Mouse (Mus musculus): ENCODE data around the gene Il1rapl2. TPM values are rescaled to one million over a fixed set of nuclear protein-coding genes. Genes with fewer than 3 reads are reported as not detected.
"Not testable (repeated sequence)": the region's sequence is repeated elsewhere in the genome, so short reads cannot be mapped to it uniquely, and the experiment has no call there.

Il1rapl2 gene
- polyA plus RNA-seq, 1 experiment from 2014 or later: 4.3 TPM

DNA sequence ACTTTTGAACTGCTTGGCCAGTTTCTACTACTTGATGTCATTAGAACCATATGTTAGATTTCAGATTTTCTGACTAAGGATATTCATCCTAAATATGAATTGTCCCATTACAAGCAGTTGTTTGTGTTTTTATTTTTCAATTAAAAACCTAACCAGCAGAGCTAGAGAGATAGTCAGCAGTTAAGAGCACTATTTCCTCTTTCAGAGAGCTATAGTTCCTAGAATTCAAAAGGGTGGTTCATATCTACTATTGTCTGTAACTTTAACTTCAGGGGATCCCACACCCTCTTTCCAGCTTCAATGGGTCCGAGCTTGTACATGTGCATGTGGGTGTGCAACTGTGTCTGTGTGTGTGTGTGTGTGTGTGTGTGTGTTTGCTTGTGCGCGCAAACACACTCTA is 472.7 kb downstream of the Il1rapl2 start:
- no peak for ATAC-seq (ENCODE audit: low read depth)
- H3K36me3 ChIP-seq (ENCODE audit: control insufficient read depth, insufficient read depth, low read length): no peaks in the 10 kb centered on the region
- 86% methylated on average over 3 of the region's 3 CpGs for WGBS
- H3K4me3 ChIP-seq (ENCODE audit: low read depth, low read length): no peak overlapping the region
- H3K27ac ChIP-seq (ENCODE audit: low read depth, low read length): no peak overlapping the region
- no peak overlapping the region for H3K9ac ChIP-seq (replicated peaks; ENCODE audit: low read depth, low read length)
- H3K4me1 ChIP-seq (ENCODE audit: control insufficient read depth, insufficient read depth, low read length): no peaks in the 10 kb centered on the region
- H3K4me2 ChIP-seq (ENCODE audit: low read depth, low read length): no peak overlapping the region
- H3K9me3 ChIP-seq (ENCODE audit: control insufficient read depth, low read length): no peaks in the 10 kb centered on the region
- no peaks in the 10 kb centered on the region for H3K27me3 ChIP-seq (ENCODE audit: control insufficient read depth, insufficient read depth, low read length)

DNA sequence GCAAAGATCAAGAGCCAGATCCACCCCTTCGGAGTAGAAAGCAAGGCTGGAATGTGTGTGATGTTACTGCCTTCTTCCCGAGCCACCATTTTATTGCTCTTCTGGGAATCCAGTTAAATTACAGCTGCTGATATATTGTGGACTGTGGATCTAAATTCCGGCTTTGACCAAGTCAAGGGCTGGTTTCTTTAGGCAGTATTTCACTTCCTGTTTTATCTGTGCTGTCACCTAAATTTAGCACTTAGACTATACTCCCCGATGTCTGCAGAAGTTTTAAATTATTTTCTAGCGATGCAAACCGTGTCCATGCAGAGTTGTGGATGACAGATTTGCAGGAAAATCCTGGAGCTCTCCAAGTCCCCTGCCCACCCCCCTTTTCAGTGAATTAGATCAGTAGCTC is 533.5 kb downstream of the Il1rapl2 start:
- H3K9ac ChIP-seq (replicated peaks; ENCODE audit: low read depth, low read length): no peak overlapping the region
- no peak overlapping the region for H3K4me3 ChIP-seq (ENCODE audit: low read depth, low read length)
- no peak overlapping the region for H3K27ac ChIP-seq (ENCODE audit: low read depth, low read length)
- no peak overlapping the region for H3K4me2 ChIP-seq (ENCODE audit: low read depth, low read length)
- 0 out of 2 replicates have a peak, but pooled peaks cover 3% of the 10 kb centered on the region for H3K4me1 ChIP-seq (ENCODE audit: control insufficient read depth, insufficient read depth, low read length)
- no peaks in the 10 kb centered on the region for H3K9me3 ChIP-seq (ENCODE audit: control insufficient read depth, low read length)
- ATAC-seq (ENCODE audit: low read depth): peak; percentile 46; the same call in 1 of the 2 replicates
- WGBS: 25% methylated on average over 6 of the region's 6 CpGs
- no peaks in the 10 kb centered on the region for H3K36me3 ChIP-seq (ENCODE audit: control insufficient read depth, insufficient read depth, low read length)
- H3K27me3 ChIP-seq (ENCODE audit: control insufficient read depth, insufficient read depth, low read length): no peaks in the 10 kb centered on the region

DNA sequence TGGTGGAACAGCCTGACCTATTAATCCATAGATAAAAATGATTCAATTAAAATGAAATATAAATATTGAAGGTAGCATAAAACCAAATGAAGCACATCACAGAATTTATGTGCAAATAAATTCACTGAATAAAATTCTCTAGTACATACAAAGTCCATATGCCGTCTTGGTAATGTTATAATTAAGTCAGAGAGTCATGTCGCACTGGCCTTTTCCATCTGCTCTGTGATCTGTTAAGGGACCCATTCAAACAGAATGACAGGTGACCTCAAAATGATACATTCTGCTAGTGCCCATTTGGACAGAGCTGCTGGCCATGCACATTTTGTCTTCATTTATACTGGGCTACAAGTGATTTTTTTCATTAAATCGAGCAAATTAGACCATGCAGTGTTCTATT is 534.3 kb downstream of the Il1rapl2 start:
- no peak overlapping the region for H3K4me2 ChIP-seq (ENCODE audit: low read depth, low read length)
- no peak overlapping the region for H3K27ac ChIP-seq (ENCODE audit: low read depth, low read length)
- H3K27me3 ChIP-seq (ENCODE audit: control insufficient read depth, insufficient read depth, low read length): no peaks in the 10 kb centered on the region
- WGBS: 31% methylated on average over 3 of the region's 3 CpGs
- 0 out of 2 replicates have a peak, but pooled peaks cover 3% of the 10 kb centered on the region for H3K4me1 ChIP-seq (ENCODE audit: control insufficient read depth, insufficient read depth, low read length)
- no peak overlapping the region for H3K9ac ChIP-seq (replicated peaks; ENCODE audit: low read depth, low read length)
- no peak for ATAC-seq (ENCODE audit: low read depth)
- H3K4me3 ChIP-seq (ENCODE audit: low read depth, low read length): no peak overlapping the region
- H3K9me3 ChIP-seq (ENCODE audit: control insufficient read depth, low read length): no peaks in the 10 kb centered on the region
- H3K36me3 ChIP-seq (ENCODE audit: control insufficient read depth, insufficient read depth, low read length): no peaks in the 10 kb centered on the region

DNA sequence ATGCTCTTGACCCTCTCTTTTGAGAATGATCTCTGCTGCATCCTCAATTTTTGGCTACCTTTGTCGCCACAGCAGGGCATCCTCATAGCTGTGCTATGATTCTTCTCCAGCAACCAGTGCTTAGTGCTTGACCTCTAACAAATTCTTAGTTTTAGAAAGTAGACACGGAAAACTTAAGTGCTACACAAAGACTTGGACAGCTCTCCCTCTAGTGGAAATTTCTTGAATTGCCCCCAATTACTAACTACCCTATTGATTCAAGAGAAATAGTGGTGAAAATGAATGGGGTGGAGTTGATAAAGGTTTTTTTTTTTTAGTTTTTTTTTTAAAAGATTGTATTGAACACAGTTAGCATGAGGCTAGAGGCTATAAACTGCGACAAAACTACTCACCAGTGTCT is 599.7 kb downstream of the Il1rapl2 start:
- Histone ChIP-seq H3K9me3 (ENCODE audit: control insufficient read depth, low read length) (no peaks in the 10 kb centered on the region), H3K4me1 (ENCODE audit: control insufficient read depth, insufficient read depth, low read length) (no peaks in the 10 kb centered on the region), H3K4me2 (ENCODE audit: low read depth, low read length) (no peak overlapping the region), H3K4me3 (ENCODE audit: low read depth, low read length) (no peak overlapping the region), H3K27ac (ENCODE audit: low read depth, low read length) (no peak overlapping the region), H3K9ac (replicated peaks; ENCODE audit: low read depth, low read length) (no peak overlapping the region), H3K27me3 (ENCODE audit: control insufficient read depth, insufficient read depth, low read length) (no peaks in the 10 kb centered on the region), H3K36me3 (ENCODE audit: control insufficient read depth, insufficient read depth, low read length) (no peaks in the 10 kb centered on the region)
- no peak for ATAC-seq (ENCODE audit: low read depth)
- 15% methylated on average over 3 of the region's 3 CpGs for whole genome bisulfite sequencing

DNA sequence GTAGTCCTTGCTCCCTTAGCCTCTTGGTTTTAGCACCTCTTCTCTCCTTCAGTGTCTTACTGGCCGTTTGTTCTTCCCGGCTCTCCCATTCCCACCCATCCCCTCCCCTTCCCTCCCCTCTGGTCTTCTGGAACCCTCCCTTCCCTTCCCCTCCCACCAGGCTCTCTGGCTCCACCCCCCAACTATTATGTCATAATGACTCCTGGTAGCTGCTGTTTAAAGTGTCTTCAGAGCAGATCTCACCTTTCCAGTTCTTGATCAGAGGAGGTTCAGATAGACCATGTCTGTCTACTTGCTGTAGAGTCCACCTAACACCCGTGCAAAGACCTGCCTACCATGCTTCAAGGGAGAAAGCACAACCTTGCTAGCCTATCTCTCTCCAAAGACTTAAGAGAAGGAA is 639.1 kb downstream of the Il1rapl2 start, which contains the start of gene Tex13a:
Gene Tex13a (minus strand): TSS at position 101 of the 400 bp plus-strand sequence.
- no peaks in the 10 kb centered on the region for H3K27me3 ChIP-seq (ENCODE audit: control insufficient read depth, insufficient read depth, low read length)
- H3K4me1 ChIP-seq (ENCODE audit: control insufficient read depth, insufficient read depth, low read length): no peaks in the 10 kb centered on the region
- H3K27ac ChIP-seq (ENCODE audit: low read depth, low read length): no peak within 1 kb of the TSS
- no peak within 1 kb of the TSS for H3K4me3 ChIP-seq (ENCODE audit: low read depth, low read length)
- no peaks in the 10 kb centered on the region for H3K9me3 ChIP-seq (ENCODE audit: control insufficient read depth, low read length)
- 86% methylated on average over 3 of the region's 3 CpGs for WGBS
- no peak within 1 kb of the TSS for H3K9ac ChIP-seq (replicated peaks; ENCODE audit: low read depth, low read length)
- no peaks in the 10 kb centered on the region for H3K36me3 ChIP-seq (ENCODE audit: control insufficient read depth, insufficient read depth, low read length)
- no peak for ATAC-seq (ENCODE audit: low read depth)
- no peak within 1 kb of the TSS for H3K4me2 ChIP-seq (ENCODE audit: low read depth, low read length)

DNA sequence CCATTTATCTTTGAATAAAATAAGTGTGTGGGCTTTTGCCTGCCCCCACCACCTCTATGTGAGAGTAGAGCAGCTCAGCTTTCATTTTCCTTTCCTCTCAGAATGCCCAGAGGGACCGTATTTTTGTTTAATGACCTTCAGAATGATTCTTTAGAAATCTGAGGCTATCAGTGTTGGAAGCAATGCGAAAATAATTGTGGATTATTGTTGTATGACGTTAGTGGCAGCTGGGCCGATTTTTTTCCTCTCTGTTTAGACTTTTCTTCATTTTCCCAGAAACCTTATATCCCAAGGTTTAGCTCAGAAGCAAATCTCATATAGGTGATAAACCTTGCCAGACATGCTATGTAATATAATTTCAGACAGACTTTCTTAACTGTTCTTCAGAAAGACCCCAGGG is 664.2 kb downstream of the Il1rapl2 start:
- Histone ChIP-seq H3K36me3 (ENCODE audit: control insufficient read depth, insufficient read depth, low read length) (no peaks in the 10 kb centered on the region), H3K27me3 (ENCODE audit: control insufficient read depth, insufficient read depth, low read length) (no peaks in the 10 kb centered on the region), H3K4me1 (ENCODE audit: control insufficient read depth, insufficient read depth, low read length) (no peaks in the 10 kb centered on the region), H3K4me2 (ENCODE audit: low read depth, low read length) (no peak overlapping the region), H3K27ac (ENCODE audit: low read depth, low read length) (no peak overlapping the region), H3K4me3 (ENCODE audit: low read depth, low read length) (no peak overlapping the region), H3K9me3 (ENCODE audit: control insufficient read depth, low read length) (no peaks in the 10 kb centered on the region), H3K9ac (replicated peaks; ENCODE audit: low read depth, low read length) (no peak overlapping the region)
- WGBS: 42% methylated on average over 4 of the region's 4 CpGs
- ATAC-seq (ENCODE audit: low read depth): no peak

DNA sequence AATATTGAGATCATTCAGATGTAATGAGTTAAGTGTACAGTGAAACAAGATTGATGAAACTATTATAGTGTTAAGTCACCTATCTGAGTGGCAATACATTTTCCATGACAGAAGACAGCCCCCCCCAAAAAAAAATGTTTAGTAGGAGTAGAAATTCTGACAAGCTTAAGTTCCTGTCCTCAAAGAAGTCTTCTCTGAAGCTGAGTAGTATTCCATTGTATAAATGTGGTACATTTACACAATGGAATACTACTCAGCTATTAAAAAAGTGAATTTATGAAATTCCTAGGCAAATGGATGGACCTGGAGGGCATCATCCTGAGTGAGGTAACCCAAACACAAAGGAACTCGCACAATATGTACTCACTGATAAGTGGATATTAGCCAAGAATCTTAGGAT is 778.3 kb downstream of the Il1rapl2 start:
- H3K4me3 ChIP-seq (ENCODE audit: low read depth, low read length); H3K36me3 ChIP-seq (ENCODE audit: control insufficient read depth, insufficient read depth, low read length); H3K9ac ChIP-seq (replicated peaks; ENCODE audit: low read depth, low read length); H3K27me3 ChIP-seq (ENCODE audit: control insufficient read depth, insufficient read depth, low read length); ATAC-seq (ENCODE audit: low read depth); H3K9me3 ChIP-seq (ENCODE audit: control insufficient read depth, low read length); H3K4me2 ChIP-seq (ENCODE audit: low read depth, low read length); H3K27ac ChIP-seq (ENCODE audit: low read depth, low read length); H3K4me1 ChIP-seq (ENCODE audit: control insufficient read depth, insufficient read depth, low read length): not testable (repeated sequence)
- WGBS: 56% methylated on average over 1 of the region's 1 CpGs

DNA sequence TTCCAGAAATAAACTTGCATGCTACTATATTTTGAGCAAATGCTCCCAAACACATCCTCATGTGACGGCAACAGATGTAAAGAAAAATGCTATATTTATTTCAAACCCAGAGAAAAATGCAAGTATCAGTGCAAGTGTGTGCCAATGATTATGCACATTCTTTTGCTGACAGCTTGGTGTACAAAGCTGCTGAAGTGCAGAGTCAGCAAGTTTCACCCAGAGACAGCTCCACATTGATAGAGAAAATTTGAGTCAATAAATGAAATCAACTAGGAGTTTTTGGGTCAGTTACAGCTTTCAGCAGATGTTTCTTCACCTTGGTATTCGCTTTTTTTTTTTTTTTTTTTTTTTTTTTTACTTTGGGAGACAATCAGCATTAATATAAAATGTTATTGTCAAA is 863.4 kb downstream of the Il1rapl2 start:
- Histone ChIP-seq H3K4me1 (ENCODE audit: control insufficient read depth, insufficient read depth, low read length) (no peaks in the 10 kb centered on the region), H3K9ac (replicated peaks; ENCODE audit: low read depth, low read length) (no peak overlapping the region), H3K27ac (ENCODE audit: low read depth, low read length) (no peak overlapping the region), H3K36me3 (ENCODE audit: control insufficient read depth, insufficient read depth, low read length) (no peaks in the 10 kb centered on the region), H3K27me3 (ENCODE audit: control insufficient read depth, insufficient read depth, low read length) (no peaks in the 10 kb centered on the region), H3K4me3 (ENCODE audit: low read depth, low read length) (no peak overlapping the region), H3K9me3 (ENCODE audit: control insufficient read depth, low read length) (no peaks in the 10 kb centered on the region), H3K4me2 (ENCODE audit: low read depth, low read length) (no peak overlapping the region)
- WGBS: 83% methylated on average over 2 of the region's 2 CpGs
- no peak for ATAC-seq (ENCODE audit: low read depth)

DNA sequence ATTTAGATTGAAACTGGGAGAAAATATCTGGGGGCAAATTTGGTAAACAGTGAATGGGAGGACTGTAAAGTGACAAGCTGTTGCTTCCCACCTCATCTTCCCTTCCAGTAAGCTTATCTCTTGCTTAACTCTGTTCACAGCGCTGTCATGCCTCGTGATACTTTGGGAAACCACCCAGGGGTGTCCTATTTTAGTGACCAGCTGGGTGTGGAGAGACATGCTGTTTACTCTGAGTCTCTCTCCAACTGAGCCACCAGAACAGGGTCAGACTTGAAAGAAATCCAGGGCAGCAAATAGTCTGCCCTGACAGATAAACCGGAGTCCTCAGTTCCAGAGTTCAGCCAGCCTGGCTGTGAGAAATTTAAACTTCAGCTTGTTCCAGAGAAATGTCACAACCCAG is 867.5 kb downstream of the Il1rapl2 start:
- Histone ChIP-seq H3K4me3 (ENCODE audit: low read depth, low read length) (no peak overlapping the region), H3K27me3 (ENCODE audit: control insufficient read depth, insufficient read depth, low read length) (no peaks in the 10 kb centered on the region), H3K27ac (ENCODE audit: low read depth, low read length) (no peak overlapping the region), H3K4me2 (ENCODE audit: low read depth, low read length) (no peak overlapping the region), H3K9me3 (ENCODE audit: control insufficient read depth, low read length) (no peaks in the 10 kb centered on the region), H3K36me3 (ENCODE audit: control insufficient read depth, insufficient read depth, low read length) (no peaks in the 10 kb centered on the region), H3K4me1 (ENCODE audit: control insufficient read depth, insufficient read depth, low read length) (no peaks in the 10 kb centered on the region), H3K9ac (replicated peaks; ENCODE audit: low read depth, low read length) (no peak overlapping the region)
- no peak for ATAC-seq (ENCODE audit: low read depth)
- WGBS: 75% methylated on average over 3 of the region's 3 CpGs

DNA sequence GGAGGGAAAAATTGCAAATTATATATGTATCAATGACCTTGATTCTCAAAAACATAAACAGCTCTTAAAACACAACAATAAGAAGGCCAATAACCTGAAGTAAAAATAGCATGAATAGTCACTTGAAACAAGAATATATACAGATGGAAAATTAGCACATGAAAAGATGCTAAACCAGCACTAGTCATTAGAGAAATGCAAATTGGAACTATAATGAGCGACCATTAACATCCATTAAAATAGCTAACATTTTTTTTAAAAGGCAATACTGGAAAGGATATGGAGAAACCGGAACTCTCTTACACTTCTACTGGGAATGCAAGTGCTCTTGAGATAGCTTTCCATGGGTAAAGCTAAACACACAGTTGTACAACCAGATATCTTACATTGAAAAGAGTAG is 879.4 kb downstream of the Il1rapl2 start:
- Histone ChIP-seq H3K36me3 (ENCODE audit: control insufficient read depth, insufficient read depth, low read length) (no peaks in the 10 kb centered on the region), H3K9me3 (ENCODE audit: control insufficient read depth, low read length) (no peaks in the 10 kb centered on the region), H3K27ac (ENCODE audit: low read depth, low read length) (no peak overlapping the region), H3K27me3 (ENCODE audit: control insufficient read depth, insufficient read depth, low read length) (no peaks in the 10 kb centered on the region), H3K4me2 (ENCODE audit: low read depth, low read length) (no peak overlapping the region), H3K4me1 (ENCODE audit: control insufficient read depth, insufficient read depth, low read length) (no peaks in the 10 kb centered on the region), H3K4me3 (ENCODE audit: low read depth, low read length) (no peak overlapping the region), H3K9ac (replicated peaks; ENCODE audit: low read depth, low read length) (no peak overlapping the region)
- 50% methylated on average over 2 of the region's 2 CpGs for WGBS
- ATAC-seq (ENCODE audit: low read depth): no peak

Data from neural tube, embryonic 14.5 days (tissue).